ENCODE assay signal across 10 mouse cellular contexts in the genomic region with DNA sequence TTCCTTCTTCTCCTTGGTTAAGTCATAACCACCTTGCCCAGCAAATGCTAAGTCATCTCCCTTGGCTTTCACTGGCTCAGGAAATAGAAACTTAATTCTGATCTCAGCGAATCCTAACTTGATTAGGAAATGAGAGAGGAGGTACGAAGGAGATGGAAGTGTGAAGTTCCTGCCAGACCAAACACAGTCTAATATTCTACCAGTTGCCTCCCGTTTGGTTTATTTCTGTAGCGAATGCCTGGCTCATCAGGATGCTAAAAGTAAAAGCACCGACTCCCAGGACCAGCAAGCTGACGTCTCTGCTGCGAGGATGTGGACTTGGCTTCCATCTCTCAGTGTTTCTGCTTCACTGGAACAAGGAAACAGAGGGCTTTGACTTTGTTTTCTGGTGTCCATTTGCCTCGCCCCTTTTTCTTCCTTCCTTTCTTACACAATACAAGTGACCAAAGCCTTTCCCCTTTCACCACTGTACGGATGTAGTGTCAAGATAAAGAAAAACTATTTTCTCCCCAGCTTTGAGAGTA.
DNase-seq lines count a peak whose midpoint lies in the region; ATAC-seq and TF ChIP-seq lines count a peak whose summit lies in the region.
"Had no signal": no experiment of that assay in that cellular context is flagged by ENCODE, and none has a peak within 500 bp of the region (broad histone marks: within the 10 kb centered on the region; RNA-seq: fewer than 3 reads in every experiment).

No protein-coding gene starts in this region.

- DNase-seq in limb, embryonic 11.5 days (ENCODE audit: low spot score): no peak
- no peak for DNase-seq in limb, embryonic 10.5 days (ENCODE audit: low spot score)
- peak; percentile 39 for DNase-seq in heart, postnatal 10 days
- DNase-seq in lung, embryonic 14.5 days: peak; percentile 36
- no peak for DNase-seq in stomach, postnatal 0 days (ENCODE audit: low spot score)
- no peak for DNase-seq in cerebellum, adult 18-20 months
- no peak for DNase-seq in left cerebral cortex, adult 18-20 months (ENCODE audit: low spot score in 2 of 2)
- DNase-seq: thymus, adult 2 months had no signal

- no peak overlapping the region for H3K4me3 ChIP-seq in limb, embryonic 11.5 days (ENCODE audit: low read depth, low read length)
- H3K4me3 ChIP-seq in limb, embryonic 10.5 days: no peak overlapping the region
- no peak overlapping the region for H3K4me3 ChIP-seq in lung, embryonic 14.5 days (ENCODE audit: low read depth, low read length)
- no peak overlapping the region for H3K4me3 ChIP-seq in stomach, postnatal 0 days (ENCODE audit: low read depth, low read length)
- H3K4me3 ChIP-seq: forebrain, embryonic 13.5 days had no signal

- no peaks in the 10 kb centered on the region for H3K9me3 ChIP-seq in limb, embryonic 11.5 days (ENCODE audit: control insufficient read depth, low read length)
- H3K9me3 ChIP-seq in limb, embryonic 10.5 days (replicated peaks): no peaks in the 10 kb centered on the region
- no peaks in the 10 kb centered on the region for H3K9me3 ChIP-seq in lung, embryonic 14.5 days (ENCODE audit: low read depth, low read length)
- H3K9me3 ChIP-seq in stomach, postnatal 0 days (ENCODE audit: control insufficient read depth, low read length): no peaks in the 10 kb centered on the region
- H3K9me3 ChIP-seq: forebrain, embryonic 13.5 days had no signal

- intact Hi-C loops in heart, postnatal 10 days (cut with DNase I): loop anchor here (5.0 kb wide), 2 partner anchors 55 to 105 kb away; no protein-coding TSS in a partner anchor

- TF ChIP-seq CTCF in lung, embryonic 14.5 days (IDR thresholded peaks at IDR 0.05; ENCODE audit: low read depth): no peak
- no peak for TF ChIP-seq CTCF in stomach, postnatal 0 days (IDR thresholded peaks at IDR 0.05; ENCODE audit: low read depth)

- ATAC-seq in limb, embryonic 11.5 days (ENCODE audit: insufficient number of reproducible peaks, low FRiP score, low TSS enrichment, low read depth): no peak
- no peak for ATAC-seq in lung, embryonic 14.5 days (ENCODE audit: insufficient read depth)
- peak; percentile 44; the same call in 1 of the 2 replicates for ATAC-seq in stomach, postnatal 0 days (ENCODE audit: low FRiP score, low TSS enrichment)
- ATAC-seq in activated CD4-positive, CD25-positive, alpha-beta regulatory T cell, adult 4 months: no peak
- ATAC-seq: forebrain, embryonic 13.5 days had no signal

- no peak overlapping the region for H3K9ac ChIP-seq in limb, embryonic 11.5 days (ENCODE audit: low read length)
- no peak overlapping the region for H3K9ac ChIP-seq in lung, embryonic 14.5 days
- no peak overlapping the region for H3K9ac ChIP-seq in stomach, postnatal 0 days (ENCODE audit: low read length)
- H3K9ac ChIP-seq: forebrain, embryonic 13.5 days had no signal

- H3K4me2 ChIP-seq in limb, embryonic 11.5 days (ENCODE audit: low read depth, severe bottlenecking): no peak overlapping the region
- H3K4me2 ChIP-seq in lung, embryonic 14.5 days: peak overlapping the region; percentile 5; the same call in 1 of the 2 replicates
- H3K4me2 ChIP-seq in stomach, postnatal 0 days (replicated peaks; ENCODE audit: low read depth): no peak overlapping the region
- H3K4me2 ChIP-seq: forebrain, embryonic 13.5 days had no signal

- no peaks in the 10 kb centered on the region for H3K4me1 ChIP-seq in limb, embryonic 11.5 days (ENCODE audit: control insufficient read depth, insufficient read depth, low read length)
- peaks cover 7% of the 10 kb centered on the region for H3K4me1 ChIP-seq in limb, embryonic 10.5 days
- no peaks in the 10 kb centered on the region for H3K4me1 ChIP-seq in lung, embryonic 14.5 days (ENCODE audit: insufficient read depth)
- H3K4me1 ChIP-seq in stomach, postnatal 0 days (replicated peaks; ENCODE audit: control insufficient read depth, insufficient read depth): no peaks in the 10 kb centered on the region

- no peak for TF ChIP-seq EP300 in stomach, postnatal 0 days (optimal IDR thresholded peaks at IDR 0.05)

- 0 out of 2 replicates have a peak overlapping the region, but pooled peaks have one; percentile 6 for H3K27ac ChIP-seq in limb, embryonic 11.5 days (replicated peaks; ENCODE audit: low read depth, low read length)
- H3K27ac ChIP-seq in limb, embryonic 10.5 days: no peak overlapping the region
- peak overlapping the region; percentile 21; the same call in 1 of the 2 replicates for H3K27ac ChIP-seq in lung, embryonic 14.5 days (ENCODE audit: low read depth)
- no peak overlapping the region for H3K27ac ChIP-seq in stomach, postnatal 0 days (replicated peaks)
- H3K27ac ChIP-seq: forebrain, embryonic 13.5 days had no signal

- H3K27me3 ChIP-seq in limb, embryonic 11.5 days (ENCODE audit: control insufficient read depth, insufficient read depth, low read length): no peaks in the 10 kb centered on the region
- H3K27me3 ChIP-seq in limb, embryonic 10.5 days (ENCODE audit: low read depth, poor library complexity, severe bottlenecking): no peaks in the 10 kb centered on the region
- H3K27me3 ChIP-seq in lung, embryonic 14.5 days (ENCODE audit: insufficient read depth, low read length): no peaks in the 10 kb centered on the region
- H3K27me3 ChIP-seq in stomach, postnatal 0 days (ENCODE audit: control insufficient read depth, insufficient read depth, low read length): no peaks in the 10 kb centered on the region
- H3K27me3 ChIP-seq: forebrain, embryonic 13.5 days had no signal

- 81% methylated on average over 9 of the region's 9 CpGs for WGBS in limb, embryonic 11.5 days
- WGBS in limb, embryonic 10.5 days: 82% methylated on average over 9 of the region's 9 CpGs
- WGBS in lung, embryonic 14.5 days: 66% methylated on average over 9 of the region's 9 CpGs
- WGBS in stomach, postnatal 0 days: 69% methylated on average over 9 of the region's 9 CpGs

- no peaks in the 10 kb centered on the region for H3K36me3 ChIP-seq in limb, embryonic 11.5 days (ENCODE audit: control insufficient read depth, insufficient read depth, low read length)
- no peaks in the 10 kb centered on the region for H3K36me3 ChIP-seq in limb, embryonic 10.5 days
- no peaks in the 10 kb centered on the region for H3K36me3 ChIP-seq in lung, embryonic 14.5 days (ENCODE audit: insufficient read depth)
- H3K36me3 ChIP-seq in stomach, postnatal 0 days (ENCODE audit: control insufficient read depth, insufficient read depth, low read length): no peaks in the 10 kb centered on the region

Comparison
In these comparisons a context has a peak if more than half of its experiments do, and no peak if none do; other contexts are left out.
1. H3K27ac ChIP-seq: peak in limb, embryonic 11.5 days (single experiment) and lung, embryonic 14.5 days (single experiment); none in limb, embryonic 10.5 days (single experiment) and stomach, postnatal 0 days (single experiment).
2. DNase-seq: peak in heart, postnatal 10 days (2 of 2) and lung, embryonic 14.5 days (single experiment); none in limb, embryonic 11.5 days (single experiment), limb, embryonic 10.5 days (single experiment), stomach, postnatal 0 days (single experiment), cerebellum, adult 18-20 months (0 of 2) and left cerebral cortex, adult 18-20 months (0 of 2).